Mouse (Mus musculus) layer of hippocampus, adult 8-10 months (tissue): Measurements from ENCODE around the gene Slc26a9. TPM values are rescaled to one million over a fixed set of nuclear protein-coding genes. Genes with fewer than 3 reads are reported as not detected.
A peak's percentile ranks its signal among the peaks of the same experiment; 100 is the strongest.

ENCODE experiments used
- DNase-seq, 2 experiments: peaks; one replicate each; pipeline ENCODE4 v3.0.0; 2022; ENCODE audit warnings: low spot score in 2 of 2
- total RNA-seq, 4 experiments: library from RNA; stranded (reverse); gene quantifications; 2 replicates each; pipeline ENCODE4 v1.2.4; 2022

Gene Slc26a9
- under 1 TPM; 0.07 to 0.31 (median 0.17) TPM for total RNA-seq

DNA sequence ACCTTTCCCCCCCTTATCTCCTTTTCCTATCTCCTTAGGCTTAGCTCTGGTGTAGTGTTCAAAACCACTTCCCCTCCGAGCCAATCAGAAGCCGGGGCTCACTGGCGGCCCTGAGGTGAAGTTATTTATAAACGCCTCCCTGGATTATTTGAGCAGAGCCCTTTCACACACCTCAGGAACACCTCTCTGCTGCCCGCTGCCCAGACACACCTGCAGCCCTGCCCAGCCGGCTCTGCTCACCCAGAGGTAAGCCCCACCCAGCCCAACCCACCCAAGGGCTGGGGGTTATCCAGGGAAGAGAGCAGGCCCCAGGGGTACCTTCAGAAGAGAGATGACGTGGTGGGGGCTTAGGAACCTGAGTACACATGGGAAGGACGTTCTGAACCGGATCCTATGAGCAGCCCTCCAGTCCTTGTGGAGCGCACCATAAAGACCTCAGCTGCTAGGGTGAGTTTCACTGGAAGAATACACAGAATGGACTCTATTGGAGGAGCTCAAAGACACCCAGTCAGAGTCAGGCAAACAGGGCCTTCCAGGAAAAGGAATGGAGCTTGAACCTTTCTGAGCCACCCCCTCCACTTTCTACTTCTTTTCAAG is at the start of gene Slc26a9:
Gene Slc26a9 (plus strand): TSS at position 155 of the 597 bp plus-strand sequence.
- DNase-seq = no peak

DNA sequence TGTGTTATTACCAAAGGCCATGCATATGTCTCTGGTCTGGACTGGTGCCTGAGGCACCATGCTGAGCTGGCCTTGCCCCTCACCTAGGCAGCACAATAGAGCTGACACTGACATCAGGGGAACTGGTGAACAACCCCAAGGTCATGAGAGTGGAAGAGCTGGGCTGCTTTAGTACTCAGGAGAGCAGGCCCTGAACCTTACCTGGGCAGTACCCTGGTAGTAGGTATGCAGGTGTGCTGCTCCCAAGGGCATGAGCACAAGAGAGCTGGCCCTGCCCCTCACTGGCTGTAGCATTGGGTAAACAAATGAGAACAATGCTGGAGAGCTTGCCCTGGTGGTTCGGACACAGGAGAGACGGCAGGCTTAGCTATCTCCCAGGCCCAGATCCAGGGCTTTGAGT is 48.5 kb upstream of the Slc26a9 start:
- DNase-seq = no peak

DNA sequence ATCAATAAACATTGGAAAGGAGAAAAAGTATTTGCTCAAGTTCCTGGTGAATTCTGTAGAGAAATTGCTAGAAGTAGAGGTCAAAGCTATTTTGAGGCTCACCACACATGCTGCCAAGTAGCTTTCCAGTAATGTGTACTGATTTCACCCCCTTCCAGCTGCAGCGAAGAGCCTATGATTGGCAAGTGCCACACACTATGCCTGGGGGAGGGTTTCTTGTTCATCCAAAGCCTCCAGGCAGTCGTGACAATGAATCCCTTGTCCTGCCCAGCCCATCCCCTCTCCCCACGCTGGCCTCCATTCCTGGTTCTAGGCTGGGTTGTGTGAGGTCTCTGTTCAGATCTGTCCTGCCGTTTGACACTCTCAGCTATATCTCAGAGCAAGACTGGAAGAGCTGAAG is 47.5 kb upstream of the Slc26a9 start:
- peak; percentile 30 to 35 for DNase-seq

DNA sequence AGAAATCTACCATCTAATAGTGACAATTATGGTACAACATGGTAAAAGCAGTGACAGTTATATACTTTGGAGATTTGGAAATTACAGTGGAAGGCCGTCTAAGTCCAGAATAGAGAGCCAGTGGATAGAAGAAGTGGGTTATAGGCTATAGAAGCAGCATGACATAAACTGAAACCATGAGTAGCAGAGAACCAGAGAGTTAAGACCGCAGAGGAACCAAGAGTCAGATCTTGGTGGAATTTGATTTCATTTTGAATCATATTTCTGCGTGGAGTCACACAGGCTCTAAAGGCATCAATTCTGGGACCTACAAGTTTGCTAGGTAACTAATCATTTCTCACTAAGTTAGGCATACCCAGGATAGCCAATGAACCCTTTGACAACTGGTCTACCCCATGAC is 45.1 kb upstream of the Slc26a9 start:
- DNase-seq = no peak

DNA sequence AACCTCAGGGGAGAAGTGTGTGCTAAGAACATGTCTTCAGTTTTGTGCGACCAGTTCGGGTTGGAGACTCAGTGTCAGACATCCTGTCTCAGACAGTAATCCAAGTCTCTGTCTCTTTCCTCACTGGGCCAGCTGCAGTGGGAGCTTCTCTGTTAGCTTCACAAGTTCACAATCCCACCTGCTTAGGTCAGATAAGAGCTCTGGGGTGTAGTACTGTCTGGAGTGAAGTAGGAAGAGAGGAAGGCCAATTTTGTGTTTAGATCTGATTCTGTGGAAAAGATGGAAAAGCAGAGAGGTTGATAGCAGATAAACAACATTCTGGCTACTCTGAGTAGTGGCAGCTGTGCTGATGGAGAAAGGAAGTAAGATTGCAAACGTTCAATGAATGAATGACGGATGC is 44.2 kb upstream of the Slc26a9 start:
- no peak for DNase-seq

DNA sequence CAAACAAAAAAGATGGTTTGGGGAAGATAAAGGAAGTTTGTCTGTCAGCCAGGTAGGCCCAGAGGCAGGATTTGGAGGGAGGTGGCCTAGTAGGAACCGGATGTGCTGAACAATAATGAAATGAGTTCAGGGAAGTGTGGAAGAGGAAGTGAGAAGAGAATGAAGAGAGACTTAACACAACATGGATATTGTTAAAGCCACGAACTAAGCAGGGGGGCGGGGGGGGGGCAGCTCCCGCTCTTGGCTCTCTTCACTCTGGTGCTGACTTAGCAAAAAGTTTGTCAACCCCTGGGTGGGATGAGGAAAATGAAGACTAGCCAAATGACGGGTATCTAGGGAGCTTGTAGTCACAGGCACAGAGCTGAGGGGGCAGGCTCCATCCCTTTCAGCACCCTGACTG is 43.4 kb upstream of the Slc26a9 start:
- DNase-seq = no peak

DNA sequence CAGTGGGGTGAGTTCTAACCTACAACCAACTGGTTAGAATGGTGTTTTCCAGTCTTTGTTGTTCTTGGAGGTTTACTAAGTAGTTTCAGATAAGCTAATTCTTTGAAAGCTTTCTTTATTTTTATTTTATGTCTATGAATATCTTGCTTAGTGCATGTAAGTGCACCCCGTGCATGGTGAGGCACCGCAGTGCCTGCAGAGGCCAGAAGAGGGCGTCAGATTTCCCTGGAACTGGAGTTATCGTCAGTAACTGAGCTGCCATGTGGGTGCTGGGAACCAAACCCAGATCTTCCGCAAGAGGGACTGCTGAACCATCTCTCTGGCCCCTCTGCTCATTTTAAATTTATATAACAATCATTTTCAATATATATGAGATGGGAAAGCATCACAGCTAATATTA is 42.4 kb upstream of the Slc26a9 start:
- DNase-seq = no peak

DNA sequence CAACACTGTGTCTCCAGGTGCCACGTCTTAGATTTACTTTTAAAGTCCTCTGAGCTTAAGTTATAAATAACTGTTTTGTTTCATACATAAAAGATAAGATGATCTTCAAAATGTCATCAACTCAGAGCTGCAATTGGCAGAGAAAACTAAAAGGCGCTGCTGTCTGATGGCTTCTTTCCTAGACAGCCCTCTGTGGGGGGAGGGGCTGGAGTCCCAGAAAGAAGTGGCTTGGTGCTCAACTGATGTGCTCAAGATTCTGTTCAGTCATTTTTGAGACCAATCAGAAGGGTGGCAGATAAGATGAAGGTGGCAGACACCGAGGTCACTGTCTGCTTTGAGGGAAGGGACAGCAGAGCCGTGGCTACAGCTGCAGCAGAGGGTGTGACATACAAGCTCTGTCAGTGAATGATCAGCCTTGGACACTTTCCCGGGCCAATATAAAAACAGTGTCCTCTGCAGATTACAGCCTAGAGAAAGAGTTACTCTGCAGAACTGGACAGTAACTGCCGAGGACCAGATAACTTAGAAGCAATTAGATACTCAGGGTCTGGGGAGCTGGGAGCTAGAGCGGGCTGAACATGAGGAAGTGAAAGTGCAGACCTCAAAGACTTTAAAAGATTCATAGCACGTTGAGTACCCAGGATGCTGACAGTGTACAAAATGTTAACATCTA is 41.6 kb upstream of the Slc26a9 start:
- DNase-seq = no peak

DNA sequence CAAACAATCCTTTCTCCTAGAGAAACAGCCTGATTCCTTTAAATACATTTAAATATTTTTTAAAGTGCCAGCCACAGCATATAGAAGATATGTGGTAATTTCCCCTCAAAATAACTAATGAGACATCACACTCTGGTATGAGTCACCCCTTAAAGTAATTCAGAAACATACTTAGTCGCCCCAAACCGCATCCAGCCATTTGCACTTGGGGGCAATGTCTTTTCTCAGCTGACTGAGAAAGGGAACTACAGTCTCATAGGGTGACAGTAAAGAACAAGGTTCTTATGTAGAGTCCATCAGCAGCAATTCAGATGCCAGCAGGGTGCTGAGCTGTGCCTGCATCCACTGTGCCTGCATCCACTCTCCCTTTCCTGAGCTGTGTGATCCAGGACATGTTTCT is 40.3 kb upstream of the Slc26a9 start:
- no peak for DNase-seq

DNA sequence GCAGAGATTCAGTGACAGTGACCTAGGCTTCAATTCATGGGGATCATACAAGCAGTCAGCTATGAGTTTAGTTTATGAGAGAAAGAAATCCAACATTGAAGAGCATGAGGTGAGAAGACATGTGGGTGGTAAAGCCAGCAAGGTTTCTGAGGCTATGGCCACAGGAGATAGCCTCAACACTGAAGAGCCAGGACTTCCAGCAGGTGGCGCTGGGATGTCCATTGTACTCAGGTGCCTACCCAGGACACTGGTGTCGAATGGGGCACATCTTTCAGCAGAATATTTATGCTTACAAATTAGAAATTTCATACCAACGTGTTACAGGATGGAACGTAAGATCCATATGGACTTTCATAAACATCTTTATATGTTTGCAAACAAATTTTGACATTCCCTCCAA is 35.5 kb upstream of the Slc26a9 start:
- peak in 1 of 2 experiments; percentile 28 for DNase-seq

DNA sequence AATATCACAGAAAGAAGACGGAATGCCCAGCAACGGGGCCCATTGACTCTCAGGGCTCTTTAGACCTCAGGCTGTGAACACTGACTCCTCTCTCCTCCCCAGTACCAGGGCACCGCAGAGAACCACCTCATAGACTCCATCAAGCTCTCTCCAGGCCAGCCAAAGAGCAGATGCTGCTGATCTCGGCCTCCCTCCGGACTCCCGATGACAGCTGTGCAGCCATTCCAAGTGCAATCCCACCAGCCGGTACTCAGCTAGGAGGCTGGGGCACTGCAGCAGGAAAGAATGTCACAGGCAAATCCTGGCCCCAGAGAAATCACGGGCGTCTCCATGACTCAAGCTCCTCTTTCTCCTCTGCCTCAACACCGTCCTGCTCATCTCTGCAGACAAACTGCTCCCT is 32.3 kb upstream of the Slc26a9 start:
- DNase-seq = no peak

DNA sequence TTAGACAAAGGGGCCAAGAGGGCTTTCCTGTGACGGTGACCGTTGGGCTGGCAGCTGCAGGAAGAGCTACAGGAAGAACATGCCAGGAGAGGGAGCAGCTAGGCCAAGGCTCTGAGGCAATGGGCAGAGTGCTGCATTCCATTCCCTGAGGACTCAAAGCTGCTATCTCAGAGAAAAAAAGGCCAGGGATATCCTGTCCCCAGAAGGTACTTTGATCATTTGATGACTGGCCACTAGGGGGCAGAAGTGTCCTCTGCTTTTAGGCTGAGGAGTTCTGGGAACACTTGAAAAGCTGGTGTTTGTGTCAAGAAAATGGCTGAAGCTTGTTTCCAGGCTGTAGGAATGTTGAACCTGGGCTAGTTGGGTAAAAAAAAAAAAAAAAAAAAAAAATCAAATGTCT is 31.4 kb upstream of the Slc26a9 start:
- peak; percentile 73 to 89 for DNase-seq

DNA sequence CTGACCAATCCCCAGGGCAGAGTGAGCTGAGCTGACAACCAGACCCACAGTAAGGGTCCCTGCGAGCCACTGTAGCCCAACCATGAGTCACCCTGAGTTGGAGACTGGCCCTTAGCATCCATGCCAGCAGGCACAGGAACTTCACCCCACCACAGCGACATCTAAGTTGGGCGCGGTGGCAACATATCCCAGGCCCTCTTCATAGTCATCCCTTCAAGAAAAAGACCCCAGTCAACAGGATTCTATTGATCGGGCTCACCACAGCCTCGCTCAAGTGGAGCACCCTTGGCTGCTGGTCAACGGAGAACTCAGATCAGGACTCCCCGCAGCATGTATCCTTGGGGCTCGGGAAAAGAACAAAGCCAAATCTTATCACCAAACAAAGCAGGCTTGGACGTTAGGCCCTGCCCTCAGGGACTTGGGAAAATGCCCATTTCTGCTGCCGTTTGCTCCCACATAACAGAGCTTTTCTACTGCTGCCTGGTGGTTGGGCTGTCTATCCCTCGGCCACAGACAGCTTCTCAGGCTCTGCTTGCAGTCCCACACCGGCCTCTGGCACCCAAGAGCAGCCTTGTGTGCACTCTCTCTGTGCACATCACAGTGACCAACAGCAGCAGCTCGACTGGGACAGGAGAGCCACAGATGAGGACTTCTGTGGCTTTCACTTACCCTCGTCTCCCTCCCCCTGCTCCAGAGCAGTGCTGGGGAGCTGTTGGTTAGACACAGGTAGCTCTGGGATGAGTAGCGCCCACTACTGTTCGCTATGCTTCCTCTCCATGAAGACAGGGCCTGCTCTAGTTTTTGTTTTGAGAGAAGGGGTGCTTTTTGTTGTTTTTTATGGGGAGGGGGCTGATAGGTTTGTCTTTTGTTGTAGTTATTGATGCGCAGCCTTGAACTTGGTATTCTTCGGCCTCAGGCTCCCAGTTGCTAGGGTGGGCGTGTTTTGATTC is 29.2 kb upstream of the Slc26a9 start:
- no peak for DNase-seq

DNA sequence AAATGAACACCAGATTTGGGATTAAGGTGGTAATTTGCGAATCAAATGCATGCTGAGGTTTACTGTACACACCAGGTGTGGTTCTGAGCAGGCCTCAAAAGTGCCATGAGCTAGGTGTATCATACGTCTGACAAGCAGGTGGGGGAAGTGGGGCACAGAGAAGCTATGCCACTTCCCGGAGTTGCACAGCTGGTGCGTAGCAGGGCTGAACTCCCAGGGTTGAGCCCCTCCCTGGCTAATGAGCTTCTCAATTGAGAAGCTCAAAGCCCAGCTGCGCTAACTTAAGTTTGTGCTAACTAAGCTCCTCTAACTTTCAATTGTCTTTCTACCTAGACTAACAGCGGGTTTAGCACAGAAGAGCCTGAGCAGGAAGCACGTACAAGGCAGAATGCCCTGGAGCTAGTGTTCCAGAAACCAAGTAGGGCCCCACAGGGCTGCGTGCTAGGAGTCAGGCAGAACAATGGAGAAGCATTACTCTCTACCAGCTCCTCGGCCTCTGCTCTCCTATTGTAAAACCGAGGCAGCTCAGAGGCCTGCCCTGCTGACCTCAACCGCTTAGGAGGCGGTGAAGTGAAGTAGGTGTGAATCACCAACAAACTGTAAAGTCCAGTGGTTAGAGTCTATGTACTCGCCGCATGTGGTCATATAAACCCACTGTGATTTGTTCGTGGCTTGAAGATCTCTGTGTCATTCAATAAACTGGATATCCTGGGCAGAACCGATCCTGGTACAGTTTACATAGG is 24.7 kb upstream of the Slc26a9 start:
- no peak for DNase-seq

DNA sequence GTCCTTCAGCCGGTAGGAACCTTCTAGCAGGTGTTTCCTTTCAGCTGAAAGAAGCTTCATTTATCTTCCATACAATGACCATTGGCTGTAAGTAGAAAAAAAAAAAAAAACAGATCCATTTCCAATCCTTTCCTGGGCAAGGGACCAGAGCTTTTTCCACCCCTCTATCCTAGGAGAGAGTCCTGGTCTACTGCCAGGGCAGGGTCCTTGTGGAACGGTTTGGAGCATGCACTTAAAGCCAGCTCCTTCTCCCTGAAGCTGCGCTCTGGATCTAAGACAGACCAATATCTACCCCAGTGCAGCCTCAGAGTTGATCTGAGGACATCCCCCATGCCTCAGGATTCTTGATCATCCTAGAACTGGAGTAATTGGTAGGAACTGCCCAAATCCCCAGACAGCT is 21.8 kb upstream of the Slc26a9 start:
- no peak for DNase-seq

DNA sequence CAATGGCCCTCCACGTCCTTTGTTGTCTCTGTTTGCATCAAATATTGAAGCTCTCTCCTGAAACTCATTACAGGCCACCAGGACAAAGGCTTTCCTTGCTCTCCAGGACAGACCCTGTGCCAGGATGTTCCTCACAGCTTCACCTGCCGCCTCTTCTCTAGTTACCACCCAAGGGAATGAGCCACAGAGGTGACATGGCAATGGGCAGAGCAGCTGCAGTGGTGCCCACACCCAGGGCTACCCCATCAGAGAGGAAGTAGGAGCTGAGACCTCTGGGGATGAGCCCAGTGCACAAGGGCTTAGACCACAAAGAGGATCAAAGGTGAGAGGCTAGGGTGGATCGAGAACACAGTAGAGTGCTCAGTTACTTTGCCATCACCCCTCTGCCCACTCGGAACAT is 20.3 kb upstream of the Slc26a9 start:
- no peak for DNase-seq

DNA sequence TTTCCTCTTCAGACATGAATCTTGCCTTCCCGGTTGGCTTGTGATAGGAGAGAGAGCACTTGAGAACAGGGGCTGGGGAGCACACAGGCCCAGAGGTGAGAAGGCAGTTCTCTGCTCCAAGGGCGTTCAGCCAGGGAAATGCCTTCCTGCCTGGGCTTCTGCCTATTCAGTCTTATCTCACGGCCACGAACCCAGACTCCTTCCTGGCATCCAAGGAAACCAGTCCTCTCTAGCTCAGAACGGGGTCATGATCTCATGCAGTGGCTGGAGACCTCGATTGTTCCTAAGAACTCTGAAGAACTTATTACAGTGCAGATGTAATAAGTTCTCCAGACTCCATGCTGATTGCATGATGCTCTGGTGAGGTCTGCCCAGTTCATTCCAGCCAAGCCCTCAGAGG is 17.2 kb upstream of the Slc26a9 start:
- DNase-seq = no peak

DNA sequence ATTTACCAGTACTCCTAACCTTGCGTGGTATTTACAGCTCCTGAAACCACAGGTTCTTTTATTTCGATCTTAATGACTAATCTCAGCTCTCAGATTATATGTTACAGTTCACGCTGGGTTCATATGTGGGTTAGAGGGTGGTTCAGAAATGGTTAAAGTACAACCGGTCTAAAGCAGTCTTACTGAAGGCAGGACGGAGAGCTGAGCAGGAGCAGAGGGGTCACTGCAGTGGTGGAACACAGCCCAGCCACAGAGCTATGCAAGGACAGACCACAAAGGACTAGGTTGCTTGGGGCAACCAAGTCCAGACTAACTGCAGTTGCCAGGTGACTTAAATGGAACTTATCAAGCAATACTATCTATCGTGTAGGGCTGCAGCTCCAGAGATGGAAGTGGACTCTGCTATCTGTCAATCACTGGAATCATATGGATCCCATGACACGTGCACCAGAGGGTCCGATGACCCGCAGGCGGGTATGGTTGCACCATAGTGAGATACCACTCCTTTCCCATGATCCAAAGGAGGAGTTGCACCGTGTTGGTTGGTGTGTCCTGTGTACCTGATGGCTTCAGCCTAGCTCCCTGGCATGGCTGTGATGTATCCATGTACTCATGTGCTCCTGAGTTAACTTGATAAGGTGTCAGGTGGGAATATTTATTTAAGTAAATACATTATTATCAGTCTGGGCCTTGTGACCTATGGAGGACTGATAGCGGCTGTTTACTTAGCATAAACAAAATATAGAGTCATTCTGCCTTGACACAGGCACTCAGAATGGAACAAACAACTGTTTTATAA is 13.0 kb upstream of the Slc26a9 start:
- DNase-seq = no peak

DNA sequence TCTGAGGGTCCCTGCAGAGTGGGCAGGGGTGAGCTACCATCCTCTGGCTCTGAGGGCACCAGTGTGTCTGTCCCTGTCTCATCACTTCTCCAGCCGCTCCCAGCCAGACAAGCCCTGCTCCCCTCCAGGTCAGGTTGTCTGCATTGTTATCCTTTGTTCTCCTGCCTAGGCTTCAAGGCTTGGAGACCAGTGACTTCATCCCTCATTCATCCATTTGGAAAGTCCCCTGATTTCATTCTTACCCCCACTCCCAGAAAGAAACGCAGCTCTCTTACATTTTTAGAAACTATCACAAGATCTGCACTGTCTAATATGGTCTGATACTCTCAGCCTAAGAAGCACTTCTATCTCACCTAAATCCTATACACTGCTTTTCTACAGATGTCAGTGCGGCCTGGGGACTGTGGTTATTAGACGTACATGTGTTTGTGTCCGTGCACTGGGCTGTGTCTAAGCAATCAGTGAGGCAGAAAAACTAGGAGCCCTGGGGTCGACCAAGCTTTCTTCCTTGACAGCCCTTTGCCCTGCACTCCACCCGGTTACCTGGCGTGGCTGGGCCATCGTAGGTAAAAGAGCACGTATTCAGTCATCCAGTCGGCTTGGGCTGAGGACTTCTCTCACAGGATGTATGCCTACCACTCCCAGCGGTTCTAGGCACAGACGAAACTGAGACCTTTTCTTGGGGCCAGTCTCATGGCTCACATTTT is 10.2 kb upstream of the Slc26a9 start:
- no peak for DNase-seq

DNA sequence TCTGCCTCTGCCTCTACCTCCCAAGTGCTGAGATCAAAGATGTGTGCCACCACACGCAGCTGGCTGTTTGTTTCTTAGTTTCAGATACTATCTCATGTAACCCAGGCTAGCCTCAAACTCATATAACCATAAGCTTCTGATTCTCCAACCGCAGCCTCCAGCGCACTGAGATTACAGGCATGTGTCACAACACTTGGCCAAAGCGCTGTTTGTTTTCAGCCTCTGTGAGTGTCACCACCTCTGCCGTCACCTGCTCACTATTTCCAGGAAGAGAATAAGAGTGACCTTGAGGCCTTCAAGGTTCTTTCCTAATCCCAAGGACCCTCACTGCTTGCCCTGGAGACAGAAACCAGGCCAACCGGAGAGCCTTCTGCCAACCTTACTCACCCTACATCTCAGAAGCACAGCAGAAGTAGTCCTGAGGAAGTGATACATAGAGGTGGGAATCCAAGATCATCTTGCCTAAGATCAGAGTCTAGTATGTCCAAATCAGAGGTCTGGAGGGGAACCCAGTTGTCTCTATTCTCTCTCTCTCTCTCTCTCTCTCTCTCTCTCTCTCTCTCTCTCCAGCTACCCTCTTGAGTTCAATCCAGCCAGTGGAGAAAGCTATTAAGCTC is 9.1 kb upstream of the Slc26a9 start:
- DNase-seq = no peak
